Mouse (Mus musculus) heart, adult 18-20 months (tissue): ENCODE measurements around the gene Cog6. TPM values are rescaled to one million over a fixed set of nuclear protein-coding genes. Genes with fewer than 3 reads are reported as not detected.
A peak's percentile ranks its signal among the peaks of the same experiment; 100 is the strongest.

Experiments used
- DNase-seq, 2 experiments: peaks; one replicate each; pipeline ENCODE4 v3.0.0; 2021 to 2022; ENCODE audit warnings: mixed read lengths in 1 of 2
- total RNA-seq, 2 experiments: library from RNA; stranded (reverse); gene quantifications; 2 replicates each; pipeline ENCODE4 v1.2.3; 2021

The Cog6 gene
- total RNA-seq, 2 experiments from 2014 or later, result 52.9 to 57.5 TPM

DNA sequence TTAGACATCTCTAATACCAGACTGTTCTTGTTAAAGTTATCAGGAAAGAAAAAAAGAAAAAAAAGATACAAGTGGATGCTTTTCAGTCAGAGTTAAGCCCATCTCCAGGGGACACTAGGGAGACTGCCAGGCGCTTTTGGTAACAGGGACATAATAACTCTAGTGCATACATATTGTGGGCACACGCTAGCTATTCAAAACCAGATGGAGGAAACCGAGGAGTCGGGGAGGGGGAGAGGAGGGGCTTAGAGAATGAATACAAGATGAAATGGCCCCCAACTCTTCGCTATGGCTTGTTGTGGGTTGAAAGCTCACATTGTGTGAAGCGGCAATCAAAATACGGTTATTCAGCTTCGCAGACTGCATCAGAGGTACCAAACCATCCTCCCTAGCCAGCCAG is 53.6 kb downstream of the Cog6 start:
- DNase-seq, result no peak

DNA sequence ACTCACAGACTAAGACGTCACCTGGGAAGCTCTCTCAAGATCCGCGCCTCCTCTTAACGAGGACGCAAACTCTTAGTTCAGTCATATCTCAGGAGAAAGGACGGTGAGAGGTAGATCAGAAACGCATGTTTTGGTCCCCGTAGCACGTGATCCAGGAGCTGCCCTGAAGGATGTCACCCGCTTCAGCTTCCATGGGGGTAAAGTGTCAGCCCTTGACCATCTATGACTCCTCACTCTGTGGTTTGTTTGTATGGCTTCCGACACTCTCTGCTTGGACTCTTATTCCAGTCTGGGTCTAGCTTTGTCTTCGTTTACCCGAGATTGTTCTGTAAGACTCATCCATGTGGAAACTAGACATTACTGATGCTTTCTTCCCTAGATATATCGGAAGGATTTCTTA is 54.6 kb downstream of the Cog6 start:
- no peak for DNase-seq

GRCm38 (mm10) chr3:52961661-52962060 is 55.4 kb downstream of the Cog6 start:
- DNase-seq, result no peak

DNA sequence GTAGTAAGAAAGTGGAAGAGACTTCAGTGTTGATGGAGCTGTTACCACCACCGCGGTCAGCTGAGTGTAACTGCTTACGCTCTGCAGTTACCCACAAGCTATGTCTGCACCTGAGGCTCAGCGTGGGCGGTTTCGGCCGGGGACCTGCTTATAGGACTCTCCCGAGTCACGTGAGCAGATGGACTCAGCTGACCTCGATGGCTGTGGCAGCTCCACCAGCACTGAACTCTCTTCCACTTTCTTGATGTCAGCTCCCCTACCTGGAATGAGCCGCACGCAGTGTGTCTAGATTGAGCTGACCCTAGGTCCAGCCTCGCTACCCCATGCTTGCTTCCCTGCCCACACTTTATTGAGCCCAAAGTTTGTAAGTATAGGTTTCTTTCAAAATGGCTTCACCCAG is 56.1 kb downstream of the Cog6 start:
- no peak for DNase-seq

DNA sequence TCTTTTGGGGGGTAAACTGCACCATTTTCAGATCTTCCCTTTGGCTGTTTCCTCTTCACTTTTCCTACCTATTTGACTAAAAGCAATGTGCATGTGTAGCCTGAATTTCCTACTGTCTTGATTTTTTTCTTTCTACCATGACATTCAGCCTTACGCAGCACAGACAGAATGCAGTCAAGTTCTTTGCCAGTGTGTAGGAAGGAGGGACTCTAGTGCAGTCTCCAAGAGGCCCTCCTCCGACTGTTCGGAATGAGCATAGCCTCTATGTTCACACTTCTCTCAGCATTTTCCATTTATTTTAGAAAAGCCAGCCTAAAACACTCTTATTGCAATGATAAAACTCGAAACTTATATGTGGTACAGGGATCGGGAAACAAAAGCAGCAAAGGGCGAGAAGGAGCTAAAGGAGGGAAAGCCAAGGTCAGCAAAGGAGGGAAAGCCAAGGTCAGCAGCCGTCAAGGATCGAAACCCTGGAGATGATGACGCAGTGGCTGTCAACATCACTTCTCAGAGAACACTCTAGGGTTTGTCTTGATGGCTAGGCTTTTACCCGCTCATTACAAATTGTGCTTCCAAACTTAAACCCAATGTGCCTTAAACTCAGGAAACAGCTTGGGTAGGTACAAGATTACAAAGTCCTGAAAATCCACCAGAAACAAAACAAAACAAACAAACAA is 58.5 kb downstream of the Cog6 start:
- no peak for DNase-seq

DNA sequence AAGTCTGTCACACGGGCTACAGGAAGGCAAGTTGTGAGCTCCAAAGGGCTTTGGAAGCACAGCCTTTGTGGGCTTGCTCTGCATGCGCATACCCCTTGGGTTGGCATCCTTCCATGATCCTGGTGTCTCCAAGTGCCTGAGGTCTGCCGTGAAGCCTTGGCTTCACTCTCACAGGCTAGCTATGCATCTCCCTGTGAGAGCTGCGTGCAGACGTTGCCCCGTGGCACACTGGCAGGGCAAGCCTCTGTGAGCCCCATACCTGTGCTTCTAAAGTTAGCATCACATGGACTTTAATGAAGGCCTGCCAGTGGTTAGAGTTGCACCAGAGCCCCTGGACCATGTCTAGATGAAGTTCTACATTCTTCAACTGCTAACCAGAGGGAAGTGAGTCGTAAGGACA is 59.2 kb downstream of the Cog6 start:
- no peak for DNase-seq

- no peak for DNase-seq
These were observed 60.8 kb downstream of the Cog6 start for GRCm38 (mm10) chr3:52956236-52956635.

DNA sequence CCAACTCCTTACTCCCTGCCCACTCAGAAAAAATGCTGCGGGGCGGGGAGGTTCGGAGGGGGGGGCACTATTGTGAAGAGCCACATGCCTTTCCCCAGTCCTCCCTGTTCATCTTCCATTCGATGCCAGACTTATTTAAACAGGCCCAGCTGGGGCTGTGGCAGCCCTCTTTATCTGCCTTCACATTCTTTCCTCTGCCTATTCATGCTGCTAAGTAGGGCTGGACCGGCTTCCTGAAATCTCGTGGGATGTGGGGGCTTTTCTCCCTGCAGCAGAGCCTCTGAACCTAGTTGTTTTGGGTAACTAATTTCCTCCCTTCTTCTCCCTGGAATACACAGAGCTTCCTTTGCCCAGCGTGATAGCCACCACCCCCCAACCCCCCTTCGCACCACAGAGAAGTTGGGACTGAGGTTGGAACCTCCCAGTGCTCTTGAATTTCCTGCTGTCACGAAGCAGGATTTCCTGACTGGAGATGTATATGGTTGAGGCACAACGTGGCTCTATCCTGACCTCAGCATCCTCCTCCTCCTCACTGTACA is 61.5 kb downstream of the Cog6 start:
- DNase-seq, result peak; percentile 49 to 57

DNA sequence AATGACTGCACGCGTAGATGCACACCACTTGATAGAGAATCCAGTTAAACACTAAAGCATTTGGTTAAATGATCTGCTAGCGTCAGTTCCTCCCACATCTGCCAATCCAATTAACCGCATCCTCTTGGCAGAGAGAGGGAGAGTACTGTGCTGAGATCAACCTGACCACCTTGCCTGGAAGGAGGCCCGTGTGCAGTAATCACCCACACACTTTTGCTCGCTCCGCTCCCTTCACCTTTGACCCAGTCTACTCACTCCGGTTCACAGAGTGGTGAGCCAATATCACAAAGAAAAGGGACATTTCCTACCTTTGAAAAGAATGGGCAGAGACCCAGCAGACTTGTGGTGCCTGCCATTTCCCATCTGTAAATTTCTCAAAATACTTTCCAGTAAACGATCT is 62.4 kb downstream of the Cog6 start:
- peak; percentile 72 to 89 for DNase-seq

DNA sequence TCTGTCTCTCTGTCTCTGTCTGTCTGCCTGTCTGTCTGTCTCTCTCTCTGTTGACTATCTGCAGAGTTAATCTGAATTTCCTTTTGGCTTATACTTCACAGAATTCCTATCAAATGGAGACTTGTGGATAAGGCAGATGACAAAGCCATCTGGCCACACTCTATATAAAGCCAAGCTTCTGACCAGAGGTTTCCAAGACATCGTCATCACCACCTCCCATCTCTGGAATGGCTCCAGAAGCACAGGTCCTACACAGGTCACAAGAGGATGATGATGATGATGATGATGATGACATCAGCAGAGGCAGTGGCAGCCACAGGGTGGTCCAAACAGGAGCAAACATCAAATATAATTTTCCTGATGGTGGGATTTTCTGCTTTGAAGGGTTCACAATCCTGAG is 63.2 kb downstream of the Cog6 start:
- DNase-seq, result peak in 1 of 2 experiments; percentile 70

DNA sequence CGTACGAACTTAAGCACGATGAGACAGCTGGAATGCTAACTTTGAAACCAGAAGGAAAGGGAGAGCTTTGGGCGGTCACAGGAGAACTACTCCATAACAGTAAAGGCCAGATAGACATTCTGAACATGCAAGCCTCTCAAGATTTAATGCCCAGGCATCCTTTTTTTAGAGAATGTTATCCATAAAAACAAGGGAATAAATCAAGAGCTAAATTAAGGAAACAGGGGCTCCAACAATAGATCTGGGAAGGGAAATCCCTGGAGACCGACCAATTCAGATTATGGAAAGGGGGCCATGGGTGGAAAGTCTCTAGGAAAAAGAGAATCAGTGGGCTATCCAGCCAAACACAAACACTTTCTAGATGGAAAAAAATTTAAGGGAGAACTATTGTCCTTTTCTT is 68.2 kb downstream of the Cog6 start:
- DNase-seq, result no peak

DNA sequence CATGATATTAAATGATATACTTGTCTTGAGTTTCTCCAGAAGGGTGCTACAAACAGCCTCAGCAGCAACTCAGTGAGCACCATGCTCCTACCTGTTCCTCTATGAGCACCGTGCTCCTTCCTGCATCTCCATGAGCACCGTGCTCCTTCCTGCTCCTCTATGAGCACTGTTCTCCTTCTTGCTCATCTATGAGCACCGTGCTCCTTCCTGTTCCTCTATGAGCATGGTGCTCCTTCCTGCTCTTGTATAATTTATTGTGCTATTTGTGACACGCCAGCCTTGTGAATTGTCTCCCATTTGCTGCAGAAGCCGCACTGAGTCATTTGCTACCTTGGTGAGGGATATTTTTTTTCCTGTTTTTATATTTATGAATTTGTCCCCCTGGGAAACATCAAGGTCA is 69.6 kb downstream of the Cog6 start:
- DNase-seq, result no peak

DNA sequence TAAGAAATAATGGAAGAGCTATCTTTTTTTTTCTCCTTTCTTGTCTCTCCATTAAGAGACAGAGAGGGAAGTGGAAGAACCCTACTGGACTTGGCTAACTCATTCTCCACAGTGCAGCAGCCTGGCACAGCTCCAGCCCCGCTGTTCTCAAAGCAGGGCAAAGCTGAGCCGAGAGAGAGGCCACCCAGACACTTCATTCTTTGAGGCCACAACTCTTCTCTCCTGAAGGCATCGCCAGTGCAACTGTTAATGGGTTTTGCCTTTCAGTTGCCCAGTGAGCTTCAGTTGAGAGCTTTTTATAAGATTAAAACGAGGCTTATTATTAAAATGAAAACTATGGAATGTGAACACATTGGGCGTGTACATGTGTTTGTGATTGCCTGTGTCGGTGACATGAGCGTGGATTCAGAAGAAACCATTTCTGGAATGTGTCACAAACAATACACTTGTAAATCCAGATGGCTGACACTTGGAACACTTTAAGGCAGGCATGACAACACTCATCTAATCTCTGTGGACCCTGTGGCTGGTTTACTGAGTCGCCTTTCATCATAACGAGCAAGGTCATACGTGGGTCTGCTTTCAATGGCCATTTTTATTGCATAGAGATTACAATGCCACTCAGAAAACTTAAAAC is 76.1 kb downstream of the Cog6 start:
- DNase-seq, result peak; percentile 67 to 72

DNA sequence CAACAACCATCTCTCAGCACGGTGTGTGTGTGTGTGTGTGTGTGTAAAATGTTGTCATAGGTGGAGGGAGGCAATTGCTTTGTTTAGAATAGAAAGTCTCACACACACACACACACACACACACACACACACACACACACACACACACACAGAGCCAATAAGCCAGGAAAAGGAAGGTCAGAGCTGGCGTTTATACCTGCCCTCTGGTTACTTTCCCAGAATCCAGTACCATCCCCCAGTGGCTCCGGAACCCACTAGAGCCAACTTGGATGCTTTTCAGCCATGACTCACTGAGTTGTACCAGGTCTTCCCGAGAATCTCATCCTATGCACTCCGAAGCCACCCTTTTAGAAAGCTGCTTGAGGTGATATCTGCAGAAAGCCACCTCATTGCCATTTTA is 78.6 kb downstream of the Cog6 start:
- peak; percentile 70 to 73 for DNase-seq

GRCm38 (mm10) chr3:52937739-52938306 is 79.2 kb downstream of the Cog6 start:
- no peak for DNase-seq

DNA sequence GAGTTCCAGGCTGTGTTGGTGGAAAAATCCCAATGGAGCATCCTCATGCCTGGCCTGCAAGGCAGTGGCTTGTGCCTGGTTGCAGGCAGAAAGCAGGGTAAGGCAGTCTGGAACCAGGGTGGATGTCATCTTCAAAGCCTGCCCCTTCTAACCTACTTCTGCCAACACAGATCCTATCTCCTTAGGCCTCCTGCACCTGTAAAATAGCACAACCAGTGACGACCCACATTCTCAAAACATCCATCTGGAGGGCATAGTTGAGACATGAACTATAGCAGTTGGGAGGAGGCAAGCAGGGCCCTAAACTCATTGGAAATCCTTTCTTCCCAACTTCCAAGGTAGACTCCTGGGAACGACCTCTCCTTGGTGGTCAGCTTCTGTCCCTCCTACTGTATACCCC is 85.1 kb downstream of the Cog6 start:
- no peak for DNase-seq

Other genes starting within 250 kb of the Cog6 start
- gene Lhfp, start 24.3 kb upstream of the Cog6 start, total RNA-seq, result 10 to 100 TPM; 42.5 to 44.2 TPM